Mouse (Mus musculus) neural tube, embryonic 10.5 days (tissue): ENCODE measurements around the gene Sqstm1.

Experiments used
- DNase-seq: peaks from one replicate; pipeline ENCODE4 v3.0.0-alpha.2; 2017; ENCODE audit warnings: low spot score; ENCODE audit errors: extremely low spot score

Gene Sqstm1

GRCm38 (mm10) chr11:50230481-50231304, 20.1 kb upstream of the Sqstm1 start:
- no peak for DNase-seq

GRCm38 (mm10) chr11:50229252-50229910, 18.8 kb upstream of the Sqstm1 start:
- DNase-seq = no peak

- DNase-seq = no peak
These were observed 18.1 kb upstream of the Sqstm1 start for GRCm38 (mm10) chr11:50228772-50229171.

- no peak for DNase-seq
These were observed 17.1 kb upstream of the Sqstm1 start for GRCm38 (mm10) chr11:50227736-50228135.

- no peak for DNase-seq
These were observed 16.6 kb upstream of the Sqstm1 start for GRCm38 (mm10) chr11:50227226-50227625.

- no peak for DNase-seq
These were observed 15.8 kb upstream of the Sqstm1 start for GRCm38 (mm10) chr11:50226406-50226805.

GRCm38 (mm10) chr11:50225611-50226378, 15.2 kb upstream of the Sqstm1 start:
- peak; percentile 74 for DNase-seq

GRCm38 (mm10) chr11:50224671-50225530, 14.3 kb upstream of the Sqstm1 start:
- DNase-seq = peak; percentile 86

GRCm38 (mm10) chr11:50223783-50224662, 13.4 kb upstream of the Sqstm1 start:
- no peak for DNase-seq

- DNase-seq = no peak
These were observed 12.1 kb upstream of the Sqstm1 start for GRCm38 (mm10) chr11:50222559-50223276.

- DNase-seq = no peak
These were observed 9.2 kb upstream of the Sqstm1 start for GRCm38 (mm10) chr11:50219833-50220232.

- no peak for DNase-seq
These were observed 7.2 kb upstream of the Sqstm1 start for GRCm38 (mm10) chr11:50217811-50218210.

GRCm38 (mm10) chr11:50216724-50217366, 6.2 kb upstream of the Sqstm1 start:
- DNase-seq = no peak

GRCm38 (mm10) chr11:50215633-50216032, 5.0 kb upstream of the Sqstm1 start:
- no peak for DNase-seq

GRCm38 (mm10) chr11:50214631-50215030, 4.0 kb upstream of the Sqstm1 start:
- DNase-seq = no peak

GRCm38 (mm10) chr11:50212848-50213758, 2.5 kb upstream of the Sqstm1 start:
- no peak for DNase-seq

- DNase-seq = no peak
These were observed 1.6 kb upstream of the Sqstm1 start for GRCm38 (mm10) chr11:50212060-50212739.
